Mouse (Mus musculus) fat pad, adult 2 months (tissue): Measurements from ENCODE around the gene Strn4.
A peak's percentile ranks its signal among the peaks of the same experiment; 100 is the strongest.

ENCODE experiments used
- DNase-seq: peaks from one replicate; pipeline ENCODE4 v3.0.0-alpha.2; 2011; ENCODE audit warnings: low read depth, low spot score; ENCODE audit errors: extremely low read depth

Gene Strn4

DNA sequence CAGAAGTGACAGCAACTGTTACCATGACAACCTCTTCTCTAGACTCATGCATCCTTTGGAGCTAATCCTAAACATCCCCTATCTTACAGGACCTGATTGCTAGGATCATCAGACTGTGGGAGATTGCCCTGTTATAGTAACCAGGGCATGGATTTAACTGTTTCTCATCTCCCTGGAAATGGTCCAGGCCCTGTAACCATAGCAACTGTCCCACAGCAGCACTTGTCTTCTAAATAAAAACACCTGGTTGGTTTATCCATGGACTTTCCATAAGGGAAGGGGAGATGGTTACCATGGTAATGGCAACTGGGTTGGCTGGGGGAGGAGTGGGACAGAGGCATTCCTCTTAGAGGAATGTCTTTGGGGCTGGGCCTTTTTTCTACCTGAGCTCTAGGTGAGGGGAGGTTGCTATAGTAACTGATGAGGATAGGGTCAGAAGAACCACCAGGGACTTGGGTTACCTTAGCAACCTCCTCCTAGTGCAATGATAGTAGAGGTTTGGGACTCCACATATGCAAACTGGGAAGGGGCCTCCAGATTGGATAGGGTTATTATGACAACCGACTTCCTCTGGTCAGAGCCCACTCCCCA lies at the start of gene Strn4:
Gene Strn4, plus strand, starts transcription at position 539 of the 591 bp plus-strand sequence.
- no peak for DNase-seq

DNA sequence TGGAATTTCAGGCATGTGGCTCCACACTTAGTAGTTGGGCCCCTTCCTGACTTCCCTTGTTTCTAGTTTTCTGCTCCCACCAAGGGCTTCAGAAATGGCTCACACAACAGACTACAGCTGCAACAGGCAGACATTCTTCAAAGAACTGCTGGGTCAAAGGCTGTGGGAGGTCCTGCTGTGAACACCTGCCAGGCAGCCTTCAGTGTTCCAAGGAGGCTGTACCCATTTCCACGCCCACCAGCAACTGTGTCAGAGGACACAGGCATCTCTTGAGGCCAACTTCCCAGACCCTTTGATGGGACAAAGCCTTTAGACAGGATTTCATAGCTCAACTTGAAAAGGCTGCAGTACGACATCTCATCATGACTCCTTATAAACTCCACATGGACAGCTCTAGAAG lies 49.2 kb upstream of the Strn4 start:
- no peak for DNase-seq

DNA sequence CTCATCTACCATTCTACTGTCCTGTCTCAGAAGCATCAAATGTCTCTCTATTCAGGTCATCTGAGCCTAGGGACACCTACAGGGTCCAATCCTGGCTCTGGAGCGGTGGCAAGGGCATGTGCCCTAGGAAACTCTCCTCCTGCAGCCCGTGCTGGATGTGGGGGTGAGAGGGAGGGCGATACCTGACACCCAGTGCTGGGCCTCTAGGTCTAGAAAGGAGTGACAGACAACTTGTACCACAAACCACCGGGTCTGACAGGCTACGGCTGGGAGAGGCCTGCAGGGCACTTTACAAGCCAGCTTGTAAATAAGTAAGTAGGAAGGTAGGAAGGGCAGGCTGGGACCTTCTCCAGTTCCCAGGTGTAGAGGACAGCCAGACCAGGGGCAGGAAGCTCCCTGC lies 39.8 kb upstream of the Strn4 start:
- DNase-seq: no peak

DNA sequence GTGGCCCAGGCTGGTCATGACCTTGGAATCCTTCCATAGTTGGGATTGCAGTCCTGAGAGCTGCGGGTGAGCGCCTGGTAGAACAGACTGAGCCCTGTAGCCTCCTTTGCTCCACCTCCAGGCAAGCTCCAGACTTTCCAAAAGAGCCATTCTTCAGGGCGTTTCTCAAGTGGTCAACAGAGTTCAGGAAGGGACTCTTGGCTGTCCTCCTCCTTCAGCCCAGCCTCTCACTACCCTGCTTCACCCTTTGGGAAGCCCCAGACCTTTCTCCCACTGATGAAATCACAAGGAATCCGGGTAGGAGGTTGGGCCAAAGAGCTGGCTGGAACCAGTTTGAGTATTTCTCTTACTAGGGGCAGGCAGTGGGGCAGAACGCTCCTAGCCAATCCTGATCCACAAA lies 35.6 kb upstream of the Strn4 start:
- no peak for DNase-seq

DNA sequence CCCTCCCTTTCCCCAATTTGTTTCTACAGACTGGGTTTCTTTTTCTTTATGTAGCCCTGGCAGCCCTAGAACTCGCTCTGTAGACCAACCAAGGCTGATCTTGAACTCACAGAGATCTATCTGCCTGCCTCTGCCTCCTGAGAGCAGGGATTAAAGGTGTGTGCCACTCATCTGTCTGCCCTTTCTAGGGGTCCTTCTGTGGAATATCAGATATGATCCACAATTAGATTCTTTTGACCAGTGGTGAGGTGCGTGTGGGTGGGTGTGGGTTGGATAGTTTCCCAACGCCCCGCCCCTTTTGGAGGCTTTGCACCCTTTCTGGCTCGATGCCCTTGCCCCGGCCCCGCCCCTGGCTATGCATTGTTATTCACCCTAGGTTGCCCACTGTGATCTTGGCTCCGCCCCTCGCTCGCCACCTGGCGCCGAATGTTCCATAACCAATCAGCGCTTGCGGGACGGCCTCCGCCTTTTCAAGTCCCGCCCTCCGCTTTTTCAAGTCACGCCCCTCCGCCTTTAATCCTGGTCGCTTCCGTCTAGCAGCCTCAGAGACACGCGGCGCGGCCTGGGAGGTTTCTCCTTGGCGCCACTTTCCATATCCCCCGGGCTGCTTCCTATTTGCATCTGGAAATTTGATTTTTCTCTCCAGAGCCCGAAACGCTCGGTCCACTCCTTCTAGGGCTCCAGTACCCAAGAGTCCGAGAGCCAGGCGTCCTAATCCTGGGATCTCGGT lies 34.7 kb upstream of the Strn4 start, which contains the start of gene Slc1a5:
Gene Slc1a5, plus strand, starts transcription at position 516 of the 730 bp plus-strand sequence.
- no peak for DNase-seq

DNA sequence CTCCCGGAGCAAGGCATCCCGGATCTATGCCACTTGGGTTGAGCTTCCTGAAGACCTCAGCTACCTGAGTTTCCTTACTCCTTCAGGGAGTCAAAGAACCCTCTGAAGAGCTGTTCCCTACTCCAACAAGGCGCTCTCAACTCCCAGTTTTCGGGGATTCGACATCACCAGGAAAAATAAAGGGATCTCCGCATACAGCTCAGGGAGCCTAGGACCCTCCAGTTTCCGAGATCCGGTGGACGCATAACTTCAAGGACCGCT lies 34.2 kb upstream of the Strn4 start:
- no peak for DNase-seq

DNA sequence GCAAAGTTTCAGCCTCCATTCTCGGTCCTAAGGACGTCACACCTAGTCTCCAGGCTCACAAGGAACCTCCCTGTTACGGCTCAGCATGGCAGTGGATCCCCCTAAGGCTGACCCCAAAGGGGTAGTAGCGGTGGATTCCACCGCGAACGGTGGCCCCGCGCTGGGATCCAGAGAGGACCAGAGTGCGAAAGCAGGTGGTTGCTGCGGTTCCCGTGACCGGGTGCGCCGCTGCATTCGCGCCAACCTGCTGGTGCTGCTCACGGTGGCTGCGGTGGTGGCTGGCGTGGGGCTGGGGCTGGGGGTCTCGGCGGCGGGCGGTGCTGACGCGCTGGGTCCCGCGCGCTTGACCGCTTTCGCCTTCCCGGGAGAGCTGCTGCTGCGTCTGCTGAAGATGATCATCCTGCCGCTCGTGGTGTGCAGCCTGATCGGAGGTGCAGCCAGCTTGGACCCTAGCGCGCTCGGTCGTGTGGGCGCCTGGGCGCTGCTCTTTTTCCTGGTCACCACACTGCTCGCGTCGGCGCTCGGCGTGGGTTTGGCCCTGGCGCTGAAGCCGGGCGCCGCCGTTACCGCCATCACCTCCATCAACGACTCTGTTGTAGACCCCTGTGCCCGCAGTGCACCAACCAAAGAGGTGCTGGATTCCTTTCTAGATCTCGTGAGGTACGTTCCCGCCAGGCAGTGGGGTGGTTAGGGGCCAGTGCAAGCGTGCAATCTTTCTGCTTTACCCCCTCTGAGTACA lies 33.7 kb upstream of the Strn4 start:
- DNase-seq: no peak

DNA sequence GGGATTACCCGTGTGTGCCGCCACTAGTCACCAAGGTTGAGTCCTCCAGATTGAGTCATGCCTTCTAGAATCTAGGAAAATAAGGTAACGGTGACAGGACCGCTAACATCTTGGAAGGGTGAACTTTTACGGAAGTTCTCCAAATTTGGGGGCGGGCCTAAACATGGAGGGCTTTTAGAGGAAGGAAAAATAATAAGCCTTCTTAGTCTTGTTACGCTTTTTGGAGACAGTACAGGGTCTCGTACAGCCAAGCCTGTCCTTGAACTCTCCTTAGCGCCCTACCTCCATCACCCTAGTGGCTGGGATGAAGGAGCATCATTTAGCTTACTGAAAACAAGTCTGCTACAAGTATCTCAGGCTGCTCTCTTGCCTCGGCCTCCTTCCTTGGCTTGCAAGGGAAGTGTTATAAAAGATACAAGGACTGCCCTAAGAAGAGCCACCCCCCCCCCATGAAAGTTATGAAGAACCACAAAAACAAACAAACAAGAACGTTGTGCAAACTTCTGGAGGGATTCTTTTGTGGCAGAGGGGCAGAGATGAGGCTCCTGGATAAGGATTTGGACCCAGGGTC lies 33.0 kb upstream of the Strn4 start:
- DNase-seq: no peak

DNA sequence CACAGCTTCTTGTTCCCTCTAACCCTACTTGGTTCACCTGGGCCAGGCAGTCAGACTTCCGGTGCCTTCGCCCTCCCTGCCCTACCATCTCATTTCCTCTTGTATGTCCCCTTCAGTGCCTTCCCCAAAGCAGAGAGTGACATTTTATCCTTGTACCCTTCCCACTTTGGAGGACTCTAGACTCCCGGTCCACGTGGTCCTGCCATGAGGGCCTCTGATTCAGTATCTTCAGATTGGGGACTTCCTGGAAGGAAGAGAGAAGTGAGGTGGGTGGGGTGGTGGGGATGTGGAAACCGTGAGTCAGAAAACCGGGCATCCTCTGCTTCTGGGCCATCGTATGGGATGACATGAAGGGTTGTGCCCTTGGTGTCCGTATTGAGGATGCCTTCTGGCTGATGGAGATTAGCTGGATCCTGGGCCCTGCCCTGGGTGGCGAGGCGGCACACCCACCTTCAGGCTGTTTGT lies 32.4 kb upstream of the Strn4 start:
- DNase-seq: no peak

DNA sequence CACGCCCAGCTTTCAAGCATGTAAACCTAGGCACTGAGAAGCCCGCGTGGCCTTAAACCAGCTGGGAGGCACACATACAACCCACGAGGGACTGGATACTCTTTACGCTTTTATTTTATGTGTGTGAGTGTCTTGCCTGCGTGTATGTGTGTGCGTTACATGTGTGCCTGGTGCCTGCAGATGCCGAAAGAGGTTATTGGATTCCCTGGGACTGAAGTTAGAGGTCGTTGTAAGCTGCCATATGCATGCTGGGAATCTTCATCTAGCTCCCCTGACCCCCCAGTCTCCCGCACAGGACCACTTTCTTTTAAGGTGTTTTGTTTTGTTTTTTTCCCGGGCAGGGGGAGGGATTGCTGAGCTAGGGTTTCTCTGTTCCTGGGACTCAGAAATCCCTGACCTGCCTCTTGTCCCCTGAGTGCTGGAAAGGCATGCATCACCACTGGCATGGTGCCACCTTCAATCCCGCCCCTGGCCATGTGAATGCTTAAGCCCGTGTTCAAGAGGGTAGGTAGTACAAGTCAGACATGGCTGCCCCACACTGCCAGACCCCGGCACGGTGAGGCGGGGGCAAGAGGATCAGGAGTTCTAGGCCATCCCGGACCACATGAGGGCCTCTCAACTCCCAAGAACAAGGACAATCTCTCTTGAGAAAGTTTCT lies 31.8 kb upstream of the Strn4 start:
- no peak for DNase-seq

DNA sequence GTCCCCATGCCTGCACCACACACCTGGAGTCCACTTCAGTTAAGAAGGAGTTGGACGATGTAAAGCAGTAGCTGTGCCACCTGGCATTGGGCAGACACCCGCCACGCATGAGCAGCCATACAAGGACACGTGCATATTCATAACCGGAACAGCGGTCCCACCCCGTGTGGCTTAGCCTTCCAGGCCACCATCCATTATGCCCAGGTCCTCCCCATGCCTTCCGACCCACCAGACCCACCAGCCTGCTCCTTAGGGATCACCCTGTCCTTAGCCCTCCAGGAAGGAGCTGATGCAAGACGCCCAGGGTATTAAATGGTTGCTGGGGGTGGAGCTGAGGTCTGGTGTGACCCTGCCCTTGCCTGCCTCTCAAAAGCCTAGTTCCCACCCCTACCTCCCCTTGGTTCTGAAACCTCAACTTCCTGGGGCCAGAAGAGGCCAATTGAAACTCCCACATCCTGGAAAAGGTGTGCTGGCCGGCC lies 31.2 kb upstream of the Strn4 start:
- DNase-seq: no peak

DNA sequence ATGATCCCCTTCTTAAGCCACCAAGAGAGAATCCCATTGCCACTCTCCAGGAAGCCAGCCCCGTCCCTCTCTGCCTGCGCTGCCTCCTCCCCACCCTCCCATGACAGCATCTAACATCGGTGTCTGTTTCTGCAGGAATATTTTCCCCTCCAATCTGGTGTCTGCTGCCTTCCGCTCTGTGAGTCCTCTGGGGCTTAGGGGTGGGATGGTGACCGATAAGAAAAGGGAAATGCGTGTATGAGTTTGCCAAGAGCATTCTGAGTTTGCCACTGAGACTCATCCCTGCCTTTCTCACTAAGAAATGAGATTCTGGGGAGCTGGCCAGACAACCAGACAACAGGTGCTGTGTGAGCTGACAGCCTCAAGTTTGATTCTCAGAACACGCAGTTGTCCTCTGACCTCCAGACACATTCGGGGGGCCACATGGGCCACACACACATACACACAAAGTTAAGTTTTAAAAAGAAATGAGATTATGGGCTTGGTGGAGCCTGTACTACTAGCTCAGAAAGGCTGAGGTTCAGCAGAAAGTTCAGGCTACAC lies 30.1 kb upstream of the Strn4 start:
- no peak for DNase-seq

DNA sequence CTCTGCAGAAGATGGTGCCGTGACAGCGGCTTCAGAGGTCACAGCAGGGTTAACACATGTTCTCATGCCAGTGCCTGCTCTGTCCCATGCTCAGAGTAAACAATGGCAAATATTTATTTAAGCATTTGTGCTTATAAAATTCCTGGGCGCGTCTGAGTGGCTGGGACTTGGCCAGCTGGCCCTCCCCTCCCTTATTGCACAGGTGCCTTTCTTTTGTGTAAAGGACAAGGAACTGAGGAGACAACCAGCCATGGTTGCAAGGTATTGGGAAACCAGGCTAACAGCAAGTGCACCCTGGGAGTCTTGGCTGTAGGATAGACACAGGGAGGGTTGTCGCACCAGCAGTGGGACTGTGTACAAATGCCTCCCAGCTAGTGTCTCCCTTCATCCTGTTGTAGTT lies 23.4 kb upstream of the Strn4 start:
- DNase-seq: peak; percentile 47

DNA sequence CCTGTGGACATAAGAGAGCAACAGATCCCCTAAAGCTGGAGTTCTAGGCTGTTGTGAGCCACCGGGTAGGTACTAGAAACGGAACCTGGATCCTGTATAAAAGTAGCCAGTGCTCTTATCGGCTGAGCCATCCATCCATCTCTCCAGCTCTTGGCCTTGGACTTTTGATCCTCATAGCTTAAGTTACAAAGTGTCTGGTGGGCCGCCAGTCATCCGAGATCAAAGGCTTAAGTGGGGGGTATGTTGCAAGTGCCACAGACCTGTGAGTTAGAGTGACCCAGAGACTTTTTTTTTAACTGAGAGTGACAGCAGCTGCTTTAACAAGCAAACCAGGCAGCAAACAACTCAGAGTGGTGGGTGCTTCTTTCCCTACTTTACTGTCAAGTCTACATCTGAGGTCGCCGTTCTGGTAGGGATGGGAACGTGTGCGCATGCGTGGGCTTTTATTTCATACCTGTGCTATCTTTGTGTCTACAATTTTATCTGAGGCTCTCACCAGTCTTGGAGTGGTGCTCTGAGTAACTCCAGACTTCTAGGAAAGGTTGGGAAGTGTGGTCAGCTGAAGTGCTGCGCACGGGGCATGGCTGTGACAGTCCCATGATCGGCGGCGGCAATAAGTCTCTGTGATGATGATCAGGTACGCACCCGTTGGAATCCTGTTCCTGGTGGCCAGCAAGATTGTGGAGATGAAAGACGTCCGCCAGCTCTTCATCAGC lies 22.5 kb upstream of the Strn4 start:
- DNase-seq: no peak

DNA sequence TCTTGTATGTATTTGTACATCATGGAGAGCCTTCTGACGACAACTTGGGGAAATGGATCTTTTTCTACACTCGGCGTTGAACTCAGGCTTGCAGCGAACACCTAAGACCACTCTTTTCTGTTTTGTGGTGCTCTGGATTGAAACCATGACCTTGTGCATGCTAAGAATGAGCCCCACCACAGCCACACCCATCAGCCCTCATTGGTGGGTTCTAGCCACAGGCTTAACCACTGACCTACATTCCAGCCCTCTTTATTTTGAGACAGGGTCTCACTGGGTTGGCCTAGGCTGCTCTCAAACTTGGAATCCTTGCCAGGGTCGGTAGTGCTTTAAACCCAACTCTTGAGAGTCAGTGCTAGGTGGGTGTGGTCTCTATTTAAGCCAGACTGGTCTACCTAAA lies 20.8 kb upstream of the Strn4 start:
- no peak for DNase-seq

DNA sequence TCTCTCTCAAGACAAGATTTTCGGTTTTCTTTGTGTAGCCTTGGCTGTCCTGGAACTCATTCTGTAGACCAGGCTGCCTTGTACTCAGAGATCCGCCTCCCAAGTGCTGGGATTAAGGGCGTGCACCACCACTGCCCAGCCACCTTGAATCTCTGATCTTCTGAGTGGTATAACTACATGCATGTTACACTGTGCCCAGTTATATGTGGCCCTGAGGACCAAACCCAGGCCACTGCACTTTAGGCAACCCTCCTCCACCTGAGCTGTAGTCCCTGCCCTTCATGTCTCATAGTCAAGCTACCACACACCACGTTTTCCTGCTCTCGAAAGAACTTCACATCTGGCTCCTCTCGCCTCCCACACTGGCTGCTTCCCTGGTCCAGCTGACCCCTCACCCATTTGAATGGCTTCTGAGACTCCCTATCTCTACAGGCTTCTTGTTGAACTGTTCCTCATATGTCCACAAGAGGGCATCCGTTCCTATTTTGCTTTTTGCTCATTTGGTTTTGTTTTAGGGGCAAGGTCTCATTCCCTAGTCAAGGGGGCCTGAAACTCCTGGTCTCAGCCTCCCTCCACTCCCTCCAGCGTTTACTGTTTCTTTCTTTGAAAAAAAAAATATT lies 11.2 kb upstream of the Strn4 start:
- no peak for DNase-seq

DNA sequence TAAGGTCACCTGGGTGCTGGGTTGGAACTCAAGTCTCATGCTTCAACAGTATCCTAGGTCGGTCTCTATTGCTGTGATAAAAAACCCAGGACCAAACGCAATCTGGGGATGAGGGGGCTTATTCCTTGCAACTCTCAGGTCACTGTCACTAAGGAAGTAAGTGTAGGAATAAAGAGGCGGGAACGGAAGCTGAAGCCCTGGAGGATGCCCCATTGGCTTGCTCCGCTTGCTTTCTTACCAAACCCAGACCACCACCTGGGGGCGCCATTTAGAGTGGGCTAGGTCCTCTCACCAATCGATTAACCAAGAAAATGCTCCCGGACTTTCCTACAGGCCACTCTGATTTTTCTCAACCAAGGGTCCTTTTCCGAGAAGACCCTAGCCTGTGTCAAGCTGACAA lies 7.8 kb upstream of the Strn4 start:
- no peak for DNase-seq

DNA sequence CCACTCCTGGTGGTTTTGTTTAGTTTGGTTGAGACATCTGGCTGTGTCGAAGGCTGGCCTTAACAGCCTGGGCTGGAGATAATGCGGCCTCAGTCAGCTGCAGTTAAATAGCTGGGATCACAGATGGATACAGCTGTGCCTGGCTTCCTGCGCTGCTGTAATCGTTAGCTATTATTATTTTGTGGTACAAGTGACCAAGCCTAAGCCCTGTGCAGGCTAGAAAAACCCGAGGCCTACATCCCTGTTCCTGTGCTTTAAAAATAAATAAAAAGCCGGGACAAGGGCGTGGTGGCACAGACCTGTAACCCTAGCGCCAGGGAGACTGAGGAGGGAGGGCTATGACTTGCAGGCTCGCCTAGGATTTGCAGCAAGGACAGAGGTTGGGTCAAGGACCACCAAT lies 7.0 kb upstream of the Strn4 start:
- DNase-seq: no peak

DNA sequence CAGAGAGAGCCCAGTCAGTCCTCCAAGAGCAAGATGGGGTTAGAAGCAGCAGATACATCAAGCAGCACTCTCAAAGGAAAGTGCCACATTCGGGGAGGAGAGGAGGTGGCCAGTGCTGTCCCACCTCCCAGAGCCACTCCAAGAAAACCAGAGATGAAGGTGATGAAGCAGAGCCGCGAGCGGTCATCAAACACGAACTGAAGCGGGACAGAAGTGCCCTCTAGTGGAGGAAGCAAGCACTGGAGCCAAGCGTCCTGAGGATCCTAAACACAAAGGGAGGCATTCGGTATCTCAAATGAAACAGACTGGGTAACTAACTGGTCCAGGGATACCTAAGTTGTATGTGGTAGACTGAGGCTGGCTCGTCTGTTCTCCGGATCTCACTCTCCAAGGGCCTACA lies 6.0 kb upstream of the Strn4 start:
- no peak for DNase-seq

DNA sequence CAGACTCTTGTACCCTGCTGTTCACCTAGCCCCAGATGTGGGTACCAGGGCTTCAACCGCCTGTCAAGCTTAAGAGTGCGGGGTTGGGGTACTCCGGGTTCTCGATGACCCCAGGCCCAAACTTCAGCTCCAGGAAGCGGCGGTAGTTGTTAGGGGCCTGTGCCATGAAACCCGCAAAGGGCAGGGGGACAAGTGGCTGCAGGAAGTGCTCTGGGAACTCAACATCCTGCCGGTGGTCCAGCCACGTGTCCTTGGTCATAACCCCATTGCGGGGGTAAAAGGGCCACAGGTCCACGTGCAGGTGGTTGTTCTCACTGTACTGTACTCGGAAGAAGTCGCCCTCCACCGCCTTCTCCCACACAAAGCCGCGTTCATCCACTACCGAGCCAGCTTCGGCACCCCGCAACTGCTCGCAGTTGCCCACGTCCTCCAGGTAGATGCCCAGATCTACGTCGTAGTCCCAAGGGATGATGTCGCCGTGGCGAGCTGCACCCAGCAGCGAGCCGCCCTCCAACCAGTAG lies 5.2 kb upstream of the Strn4 start:
- no peak for DNase-seq
